Mouse (Mus musculus) thymus, adult 2 months (tissue): ENCODE measurements around the gene Zfhx3.

Experiments used
- CTCF ChIP-seq: fragments of 200-500 bp; IDR thresholded peaks from 2 replicates; pipeline ENCODE4 v1.5.1; 2012; ENCODE audit warnings: mild to moderate bottlenecking, control low read depth, low read length, moderate library complexity, borderline replicate concordance; ENCODE audit not compliant: control insufficient read depth, poor library complexity, insufficient read depth; ENCODE audit errors: extremely low read depth
- POLR2A ChIP-seq: fragments of 200-500 bp; IDR thresholded peaks from 2 replicates; pipeline ENCODE4 v1.6.1; 2012; ENCODE audit warnings: mild to moderate bottlenecking, low read length, control low read depth, moderate library complexity; ENCODE audit not compliant: control insufficient read depth, poor library complexity, insufficient read depth; ENCODE audit errors: extremely low read depth

GRCm38 (mm10) chr8:108067111-108067510 is 124.7 kb downstream of the Zfhx3 start:
- TF ChIP-seq POLR2A (no peak), CTCF (no peak)
